Mouse (Mus musculus): ENCODE measurements at regions not wholly inside any gene's neighbourhood (a gene's known extent, or its start where the extent isn't known, plus 50 kb on each side); places are given as distances from the start of the nearest gene placed in this dataset.

GRCm38 (mm10) chr11:17647441-17647840 lies 306.2 kb downstream of the Etaa1 start:
- Histone ChIP-seq H3K4me1 (replicated peaks) (no peaks in the 10 kb centered on the region), H3K27me3 (no peaks in the 10 kb centered on the region), H3K27ac (no peak overlapping the region), H3K9ac (no peak overlapping the region), H3K9me3 (replicated peaks) (no peaks in the 10 kb centered on the region), H3K36me3 (no peaks in the 10 kb centered on the region), H3K4me2 (no peak overlapping the region), H3K4me3 (replicated peaks) (no peak overlapping the region)
- DNase-seq (no peak), ATAC-seq (ENCODE audit: low read depth) (no peak)

DNA sequence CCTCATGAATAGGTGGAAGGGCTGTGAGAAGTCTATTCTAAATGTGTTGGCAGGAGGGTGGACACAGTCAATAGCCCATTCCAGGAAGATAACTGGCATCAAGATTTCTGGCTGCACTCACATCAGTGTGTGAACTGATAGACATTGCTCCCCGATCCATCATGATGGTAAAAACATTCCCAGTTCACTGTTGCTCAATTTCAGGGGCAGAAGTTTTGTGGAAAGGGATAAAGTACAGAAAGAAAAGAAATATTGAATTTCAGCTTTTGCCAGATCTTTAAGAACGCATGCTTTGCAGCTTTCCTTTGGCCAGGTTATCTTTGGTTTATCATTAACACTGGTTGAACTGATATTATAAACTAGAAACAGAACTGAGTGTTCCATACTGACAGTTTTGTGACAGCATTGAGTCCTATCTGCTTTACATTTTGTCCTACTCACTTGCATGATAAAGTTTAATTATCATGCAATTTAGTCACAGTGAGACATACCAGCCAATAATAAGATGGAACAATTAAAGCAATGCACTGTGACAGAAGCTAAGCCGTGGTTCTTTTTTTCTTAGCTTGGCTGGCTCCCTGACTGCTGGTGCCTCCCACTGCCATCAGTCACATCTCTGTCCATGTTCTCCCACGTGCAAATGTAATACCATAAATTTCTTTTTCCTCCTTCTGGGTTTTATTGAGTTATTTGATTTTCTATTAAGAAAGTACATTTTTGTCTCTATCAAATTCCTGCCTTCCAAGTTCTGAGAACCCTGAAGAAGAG lies 302.1 kb downstream of the Etaa1 start:
- Histone ChIP-seq H3K9ac (no peak overlapping the region), H3K36me3 (no peaks in the 10 kb centered on the region), H3K27ac (no peak overlapping the region), H3K4me3 (replicated peaks) (no peak overlapping the region), H3K4me1 (replicated peaks) (no peaks in the 10 kb centered on the region), H3K4me2 (no peak overlapping the region), H3K27me3 (no peaks in the 10 kb centered on the region), H3K9me3 (replicated peaks) (no peaks in the 10 kb centered on the region)
- WGBS (ENCODE audit: insufficient replicate concordance): 46% methylated on average over 4 of the region's 4 CpGs
- DNase-seq (no peak), ATAC-seq (ENCODE audit: low read depth) (no peak)

DNA sequence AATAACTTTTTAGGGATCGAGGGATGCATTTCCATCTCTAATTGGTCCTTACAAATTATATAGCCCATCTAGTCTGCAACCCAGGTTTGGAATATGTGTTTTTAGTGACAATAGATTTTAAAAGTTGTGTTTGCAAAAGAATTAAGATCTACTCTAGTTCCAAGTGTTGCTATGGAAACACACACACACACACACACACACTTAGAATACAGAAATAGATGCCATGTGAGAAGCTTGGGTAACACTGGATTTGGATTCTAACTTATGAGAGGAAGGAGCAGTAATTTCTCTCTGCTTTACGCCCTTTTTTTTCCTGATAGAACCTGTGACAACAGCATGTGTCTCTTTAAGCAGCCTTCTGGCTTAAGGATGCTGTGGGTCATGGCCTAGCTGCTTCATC lies 297.8 kb downstream of the Etaa1 start:
- ATAC-seq (ENCODE audit: low read depth): no peak
- Histone ChIP-seq H3K4me3 (replicated peaks) (no peak overlapping the region), H3K4me2 (no peak overlapping the region), H3K4me1 (replicated peaks) (no peaks in the 10 kb centered on the region), H3K9me3 (replicated peaks) (no peaks in the 10 kb centered on the region), H3K9ac (no peak overlapping the region), H3K27me3 (no peaks in the 10 kb centered on the region), H3K36me3 (no peaks in the 10 kb centered on the region), H3K27ac (no peak overlapping the region)
- DNase-seq: no peak
- 52% methylated on average over 2 of the region's 2 CpGs for WGBS (ENCODE audit: insufficient replicate concordance)

DNA sequence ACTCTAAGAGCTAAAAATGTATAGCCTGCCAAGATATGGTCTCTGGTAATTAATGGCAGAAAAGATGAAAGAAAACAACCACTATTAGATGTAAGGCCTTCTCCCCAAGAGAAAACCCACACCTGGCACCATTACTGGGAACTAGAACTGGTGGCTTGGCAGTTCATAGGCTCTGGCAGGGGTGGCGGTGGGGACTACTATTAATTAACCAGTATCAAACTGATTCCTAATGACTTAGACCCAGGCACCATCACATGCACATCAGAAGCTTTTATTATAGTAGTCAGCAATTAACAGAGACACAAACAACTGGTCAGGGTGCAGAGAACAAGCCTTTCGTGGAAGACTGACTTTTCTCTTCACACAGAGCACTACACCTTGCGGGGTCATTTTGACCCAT lies 296.0 kb downstream of the Etaa1 start:
- Histone ChIP-seq H3K4me1 (replicated peaks) (no peaks in the 10 kb centered on the region), H3K36me3 (no peaks in the 10 kb centered on the region), H3K27ac (no peak overlapping the region), H3K4me2 (no peak overlapping the region), H3K9ac (no peak overlapping the region), H3K4me3 (replicated peaks) (no peak overlapping the region), H3K27me3 (no peaks in the 10 kb centered on the region), H3K9me3 (replicated peaks) (no peaks in the 10 kb centered on the region)
- 71% methylated on average over 3 of the region's 3 CpGs for WGBS (ENCODE audit: insufficient replicate concordance)
- DNase-seq (no peak), ATAC-seq (ENCODE audit: low read depth) (no peak)

- no peak overlapping the region for H3K4me2 ChIP-seq
- no peaks in the 10 kb centered on the region for H3K9me3 ChIP-seq (replicated peaks)
- WGBS (ENCODE audit: insufficient replicate concordance): 72% methylated on average over 3 of the region's 3 CpGs
- H3K4me1 ChIP-seq (replicated peaks): no peaks in the 10 kb centered on the region
- no peaks in the 10 kb centered on the region for H3K27me3 ChIP-seq
- no peak overlapping the region for H3K9ac ChIP-seq
- DNase-seq (no peak), ATAC-seq (ENCODE audit: low read depth) (no peak)
- H3K27ac ChIP-seq: no peak overlapping the region
- H3K36me3 ChIP-seq: no peaks in the 10 kb centered on the region
- H3K4me3 ChIP-seq (replicated peaks): no peak overlapping the region
Measured at GRCm38 (mm10) chr11:17658289-17658688, 295.4 kb downstream of the Etaa1 start.

- Histone ChIP-seq H3K9ac (no peak overlapping the region), H3K4me3 (replicated peaks) (no peak overlapping the region), H3K9me3 (replicated peaks) (no peaks in the 10 kb centered on the region), H3K4me1 (replicated peaks) (no peaks in the 10 kb centered on the region), H3K4me2 (no peak overlapping the region), H3K36me3 (no peaks in the 10 kb centered on the region), H3K27ac (no peak overlapping the region), H3K27me3 (no peaks in the 10 kb centered on the region)
- WGBS (ENCODE audit: insufficient replicate concordance): 74% methylated on average over 4 of the region's 4 CpGs
- ATAC-seq (ENCODE audit: low read depth) (no peak), DNase-seq (no peak)
Measured at GRCm38 (mm10) chr11:17658717-17659116, 295.0 kb downstream of the Etaa1 start.

DNA sequence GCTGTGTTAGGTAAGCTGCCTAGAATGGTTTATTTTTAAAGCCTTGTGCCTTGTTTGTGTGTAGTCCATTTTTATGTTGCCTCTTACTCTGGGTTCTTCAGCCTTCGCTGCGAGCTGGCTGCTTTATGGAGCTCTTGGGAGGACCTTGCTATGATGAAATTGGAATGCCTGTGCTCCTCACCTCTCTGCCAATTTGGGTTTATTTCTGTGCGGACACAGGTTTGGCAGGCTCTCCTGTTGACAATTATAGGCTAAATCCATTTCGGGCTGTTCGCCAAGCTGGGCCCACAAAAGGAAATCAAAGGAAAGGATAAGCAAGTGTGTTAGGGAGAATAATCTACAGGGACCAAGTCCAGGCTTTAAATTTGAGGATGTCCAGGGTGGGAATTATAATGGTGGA lies 289.8 kb downstream of the Etaa1 start:
- DNase-seq (no peak), ATAC-seq (ENCODE audit: low read depth) (no peak)
- H3K4me3 ChIP-seq (replicated peaks): no peak overlapping the region
- H3K4me2 ChIP-seq: no peak overlapping the region
- no peak overlapping the region for H3K27ac ChIP-seq
- no peaks in the 10 kb centered on the region for H3K27me3 ChIP-seq
- H3K9ac ChIP-seq: no peak overlapping the region
- H3K36me3 ChIP-seq: no peaks in the 10 kb centered on the region
- 70% methylated on average over 5 of the region's 5 CpGs for WGBS (ENCODE audit: insufficient replicate concordance)
- H3K4me1 ChIP-seq (replicated peaks): no peaks in the 10 kb centered on the region
- H3K9me3 ChIP-seq (replicated peaks): no peaks in the 10 kb centered on the region

DNA sequence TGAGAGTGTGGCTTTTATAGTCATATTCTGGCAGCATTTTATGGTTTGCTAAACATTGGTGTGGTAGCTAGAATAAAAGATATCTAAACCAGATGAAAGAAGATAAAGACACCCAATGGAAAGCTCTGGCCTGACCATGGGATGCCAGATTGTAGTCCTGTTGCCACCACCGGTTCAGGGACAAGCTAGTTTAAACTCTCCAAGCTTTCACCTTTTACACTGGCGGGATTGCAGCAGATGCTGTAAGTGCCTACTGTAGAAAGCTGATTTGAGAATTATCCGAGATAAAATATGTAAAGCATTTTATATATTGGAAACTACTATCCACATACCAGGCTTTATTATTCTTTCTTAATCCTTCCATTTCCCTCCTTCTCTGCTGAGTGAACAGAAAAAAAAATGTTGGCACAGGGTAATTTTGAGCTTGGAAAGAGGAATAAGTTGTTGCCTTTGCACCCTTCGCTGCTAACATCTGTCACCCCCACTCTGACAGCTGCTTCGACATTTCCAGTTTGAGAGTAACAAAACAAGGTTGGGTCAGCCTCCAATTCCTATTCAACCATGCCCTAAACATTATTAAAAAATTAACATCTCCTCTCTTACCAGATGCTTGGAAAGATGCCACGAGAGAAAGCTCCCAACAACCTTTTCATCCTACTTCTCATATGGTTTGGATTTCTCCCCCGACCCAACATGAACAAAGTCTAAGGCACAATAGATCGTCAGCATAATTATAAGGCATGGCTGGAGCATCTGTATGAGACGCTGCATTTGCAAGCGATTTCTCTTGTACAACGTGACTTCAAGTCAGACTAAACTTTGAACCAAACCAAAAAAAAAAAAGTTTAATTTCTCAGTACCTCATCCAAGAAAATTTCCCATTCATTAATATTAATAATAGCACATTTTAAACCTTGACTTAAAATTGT lies 287.8 kb downstream of the Etaa1 start:
- DNase-seq: no peak
- Histone ChIP-seq H3K9me3 (replicated peaks) (no peaks in the 10 kb centered on the region), H3K27me3 (no peaks in the 10 kb centered on the region), H3K9ac (no peak overlapping the region), H3K4me3 (replicated peaks) (no peak overlapping the region), H3K4me2 (no peak overlapping the region), H3K4me1 (replicated peaks) (no peaks in the 10 kb centered on the region), H3K27ac (no peak overlapping the region), H3K36me3 (no peaks in the 10 kb centered on the region)
- 71% methylated on average over 11 of the region's 11 CpGs for WGBS (ENCODE audit: insufficient replicate concordance)
- no peak for ATAC-seq (ENCODE audit: low read depth)

GRCm38 (mm10) chr11:17680998-17681397 lies 272.7 kb downstream of the Etaa1 start:
- H3K4me1 ChIP-seq (replicated peaks): no peaks in the 10 kb centered on the region
- no peaks in the 10 kb centered on the region for H3K36me3 ChIP-seq
- H3K9ac ChIP-seq: no peak overlapping the region
- 47% methylated on average over 4 of the region's 4 CpGs for WGBS (ENCODE audit: insufficient replicate concordance)
- no peak overlapping the region for H3K4me3 ChIP-seq (replicated peaks)
- no peak overlapping the region for H3K4me2 ChIP-seq
- no peak overlapping the region for H3K27ac ChIP-seq
- H3K9me3 ChIP-seq (replicated peaks): no peaks in the 10 kb centered on the region
- H3K27me3 ChIP-seq: no peaks in the 10 kb centered on the region
- no peak for DNase-seq
- no peak for ATAC-seq (ENCODE audit: low read depth)

DNA sequence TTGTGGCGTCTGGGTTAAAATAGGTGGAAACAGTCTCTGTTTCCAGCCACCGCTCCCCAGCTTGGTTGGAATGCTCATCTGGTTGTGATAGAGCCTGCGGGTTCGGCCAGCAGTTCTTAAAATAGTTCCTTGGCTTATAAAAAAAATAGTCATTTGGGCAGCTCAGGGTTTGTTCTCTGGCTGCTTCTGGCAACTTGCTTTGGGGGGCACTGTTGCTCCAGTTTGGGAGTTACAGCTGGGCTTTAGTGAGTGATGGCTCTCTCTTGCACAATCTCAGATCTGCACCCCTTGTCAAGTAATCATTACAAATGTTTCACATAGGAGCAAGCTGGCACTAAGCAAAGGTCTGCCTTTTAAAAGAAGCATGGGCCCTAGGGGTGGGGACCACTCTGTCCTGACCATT lies 268.0 kb downstream of the Etaa1 start:
- Histone ChIP-seq H3K27ac (no peak overlapping the region), H3K36me3 (no peaks in the 10 kb centered on the region), H3K9ac (no peak overlapping the region), H3K4me1 (replicated peaks) (no peaks in the 10 kb centered on the region), H3K27me3 (no peaks in the 10 kb centered on the region), H3K4me3 (replicated peaks) (no peak overlapping the region), H3K9me3 (replicated peaks) (no peaks in the 10 kb centered on the region), H3K4me2 (no peak overlapping the region)
- ATAC-seq (ENCODE audit: low read depth): no peak
- no peak for DNase-seq
- WGBS (ENCODE audit: insufficient replicate concordance): 43% methylated on average over 4 of the region's 4 CpGs

GRCm38 (mm10) chr11:17686806-17687205 lies 266.9 kb downstream of the Etaa1 start:
- DNase-seq: no peak
- Histone ChIP-seq H3K9me3 (replicated peaks) (no peaks in the 10 kb centered on the region), H3K4me1 (replicated peaks) (no peaks in the 10 kb centered on the region), H3K36me3 (no peaks in the 10 kb centered on the region), H3K4me2 (no peak overlapping the region), H3K4me3 (replicated peaks) (no peak overlapping the region), H3K9ac (no peak overlapping the region), H3K27ac (no peak overlapping the region), H3K27me3 (no peaks in the 10 kb centered on the region)
- WGBS (ENCODE audit: insufficient replicate concordance): 46% methylated on average over 2 of the region's 2 CpGs
- no peak for ATAC-seq (ENCODE audit: low read depth)

GRCm38 (mm10) chr11:17694145-17694544 lies 259.5 kb downstream of the Etaa1 start:
- Histone ChIP-seq H3K27me3 (no peaks in the 10 kb centered on the region), H3K9ac (no peak overlapping the region), H3K4me1 (replicated peaks) (no peaks in the 10 kb centered on the region), H3K4me2 (no peak overlapping the region), H3K36me3 (no peaks in the 10 kb centered on the region), H3K27ac (no peak overlapping the region), H3K9me3 (replicated peaks) (no peaks in the 10 kb centered on the region), H3K4me3 (replicated peaks) (no peak overlapping the region)
- no peak for ATAC-seq (ENCODE audit: low read depth)
- 44% methylated on average over 2 of the region's 2 CpGs for WGBS (ENCODE audit: insufficient replicate concordance)
- no peak for DNase-seq
